Mouse (Mus musculus): ENCODE data around the gene Ccnf.
A peak's percentile ranks its signal among the peaks of the same experiment; 100 is the strongest.

Ccnf gene

GRCm38 (mm10) chr17:24251320-24252069 lies at the start of gene Ccnf:
TSS of gene Ccnf (minus strand) at chr17:24251484.
- peak; percentile 95 for DNase-seq (ENCODE audit: low read depth in 2 of 2, low spot score in 2 of 2)

- no peak for DNase-seq (ENCODE audit: low read depth in 2 of 2, low spot score in 2 of 2)
Measured at GRCm38 (mm10) chr17:24300651-24301050, 49.4 kb upstream of the Ccnf start.

GRCm38 (mm10) chr17:24289338-24289737 lies 38.1 kb upstream of the Ccnf start:
- no peak for DNase-seq (ENCODE audit: low read depth in 2 of 2, low spot score in 2 of 2)

- no peak for DNase-seq (ENCODE audit: low read depth in 2 of 2, low spot score in 2 of 2)
Measured at GRCm38 (mm10) chr17:24288477-24288876, 37.2 kb upstream of the Ccnf start.

- no peak for DNase-seq (ENCODE audit: low read depth in 2 of 2, low spot score in 2 of 2)
Measured at GRCm38 (mm10) chr17:24285680-24286079, 34.4 kb upstream of the Ccnf start.

- no peak for DNase-seq (ENCODE audit: low read depth in 2 of 2, low spot score in 2 of 2)
Measured at GRCm38 (mm10) chr17:24283266-24283818, 32.1 kb upstream of the Ccnf start.

GRCm38 (mm10) chr17:24282637-24283036 lies 31.4 kb upstream of the Ccnf start:
- DNase-seq (ENCODE audit: low read depth in 2 of 2, low spot score in 2 of 2): peak in 1 of 2 experiments; percentile 4

- no peak for DNase-seq (ENCODE audit: low read depth in 2 of 2, low spot score in 2 of 2)
Measured at GRCm38 (mm10) chr17:24279907-24280306, 28.6 kb upstream of the Ccnf start.

- no peak for DNase-seq (ENCODE audit: low read depth in 2 of 2, low spot score in 2 of 2)
Measured at GRCm38 (mm10) chr17:24267133-24267532, 15.8 kb upstream of the Ccnf start.

GRCm38 (mm10) chr17:24264766-24265165 lies 13.5 kb upstream of the Ccnf start:
- DNase-seq (ENCODE audit: low read depth in 2 of 2, low spot score in 2 of 2): no peak

GRCm38 (mm10) chr17:24260516-24260915 lies 9.2 kb upstream of the Ccnf start:
- no peak for DNase-seq (ENCODE audit: low read depth in 2 of 2, low spot score in 2 of 2)

- DNase-seq (ENCODE audit: low read depth in 2 of 2, low spot score in 2 of 2): no peak
Measured at GRCm38 (mm10) chr17:24259702-24260101, 8.4 kb upstream of the Ccnf start.

- DNase-seq (ENCODE audit: low read depth in 2 of 2, low spot score in 2 of 2): no peak
Measured at GRCm38 (mm10) chr17:24258981-24259380, 7.7 kb upstream of the Ccnf start.

GRCm38 (mm10) chr17:24252329-24252728 lies 1.0 kb upstream of the Ccnf start:
- DNase-seq (ENCODE audit: low read depth in 2 of 2, low spot score in 2 of 2): no peak

- no peak for DNase-seq (ENCODE audit: low read depth in 2 of 2, low spot score in 2 of 2)
Measured at GRCm38 (mm10) chr17:24250988-24251319, 330 bp downstream of the Ccnf start.

- peak in 1 of 2 experiments; percentile 13 for DNase-seq (ENCODE audit: low read depth in 2 of 2, low spot score in 2 of 2)
Measured at GRCm38 (mm10) chr17:24248641-24249040, 2.6 kb downstream of the Ccnf start.

GRCm38 (mm10) chr17:24244061-24244460 lies 7.2 kb downstream of the Ccnf start:
- DNase-seq (ENCODE audit: low read depth in 2 of 2, low spot score in 2 of 2): no peak

GRCm38 (mm10) chr17:24243311-24243969 lies 7.8 kb downstream of the Ccnf start:
- DNase-seq (ENCODE audit: low read depth in 2 of 2, low spot score in 2 of 2): peak; percentile 57 to 68

GRCm38 (mm10) chr17:24236921-24237320 lies 14.4 kb downstream of the Ccnf start:
- no peak for DNase-seq (ENCODE audit: low read depth in 2 of 2, low spot score in 2 of 2)

GRCm38 (mm10) chr17:24236479-24236878 lies 14.8 kb downstream of the Ccnf start:
- no peak for DNase-seq (ENCODE audit: low read depth in 2 of 2, low spot score in 2 of 2)

GRCm38 (mm10) chr17:24227941-24228340 lies 23.3 kb downstream of the Ccnf start:
- no peak for DNase-seq (ENCODE audit: low read depth in 2 of 2, low spot score in 2 of 2)

GRCm38 (mm10) chr17:24226721-24227120 lies 24.6 kb downstream of the Ccnf start:
- no peak for DNase-seq (ENCODE audit: low read depth in 2 of 2, low spot score in 2 of 2)

Data from CD8-positive naive resting alpha-beta T cell, adult 2 months (primary cell).